Mouse (Mus musculus) heart, embryonic 11.5 days (tissue): ENCODE results near the gene Gm28042. TPM values are rescaled to one million over a fixed set of nuclear protein-coding genes. Genes with fewer than 3 reads are reported as not detected.

ENCODE experiments used
- ATAC-seq: fragments of 200-750 bp; cut with Nextera tagmentation; replicated peaks from 2 replicates; pipeline ENCODE4 v1.8.0; 2017; ENCODE audit warnings: moderate library complexity; ENCODE audit not compliant: insufficient number of reproducible peaks, low FRiP score, low TSS enrichment
- H3K27ac ChIP-seq: fragments of 300-500 bp; sonication (generic); 2 replicates; pipeline ENCODE4 v1.5.1; 2014; ENCODE audit warnings: mild to moderate bottlenecking, low read depth, low read length
- H3K27me3 ChIP-seq: fragments of 300-500 bp; sonication (generic); 2 replicates; pipeline ENCODE4 v1.6.1; 2014; ENCODE audit warnings: mild to moderate bottlenecking, low read length, mixed read lengths; ENCODE audit not compliant: control insufficient read depth, insufficient read depth
- H3K36me3 ChIP-seq: fragments of 300-500 bp; sonication (generic); 2 replicates; pipeline ENCODE4 v1.6.1; 2014; ENCODE audit warnings: mild to moderate bottlenecking, low read length, moderate library complexity, mixed read lengths; ENCODE audit not compliant: control insufficient read depth, insufficient read depth
- H3K4me1 ChIP-seq: fragments of 300-500 bp; sonication (generic); 2 replicates; pipeline ENCODE4 v1.6.1; 2014; ENCODE audit warnings: low read length; ENCODE audit not compliant: control insufficient read depth, insufficient read depth
- H3K4me2 ChIP-seq: fragments of 300-500 bp; sonication (generic); 2 replicates; pipeline ENCODE4 v1.6.1; 2014; ENCODE audit warnings: mild to moderate bottlenecking, moderate library complexity
- H3K4me3 ChIP-seq: fragments of 300-500 bp; sonication (generic); 2 replicates; pipeline ENCODE4 v1.5.1; 2014; ENCODE audit warnings: low read depth, low read length
- H3K9ac ChIP-seq: fragments of 300-500 bp; sonication (generic); 2 replicates; pipeline ENCODE4 v1.6.1; 2014; ENCODE audit warnings: mild to moderate bottlenecking, low read depth, low read length, moderate library complexity
- H3K9me3 ChIP-seq: fragments of 300-500 bp; sonication (generic); replicated peaks from 2 replicates; pipeline ENCODE4 v1.6.1; 2016; ENCODE audit warnings: low read length; ENCODE audit not compliant: control insufficient read depth
- WGBS: fragments of 180-500 bp; shearing (Covaris S2); extraction: QIAGEN DNeasy Blood & Tissue Kit; methylation state at CpG from one replicate; pipeline ENCODE4 v1.1.7; 2014; ENCODE audit not compliant: insufficient replicate concordance; 5-methylcytosine and 5-hydroxymethylcytosine counted together
- polyA plus RNA-seq: library from polyadenylated mRNA; unstranded; fragments of >200 nt; fragmentation: Nextera tagmentation; extraction: Ambion mirVana; gene quantifications from 2 replicates; pipeline ENCODE4 v1.2.1, GENCODE M21; 2014

Gene Gm28042
- polyA plus RNA-seq, 1 experiment from 2014 or later: 1.8 TPM

DNA sequence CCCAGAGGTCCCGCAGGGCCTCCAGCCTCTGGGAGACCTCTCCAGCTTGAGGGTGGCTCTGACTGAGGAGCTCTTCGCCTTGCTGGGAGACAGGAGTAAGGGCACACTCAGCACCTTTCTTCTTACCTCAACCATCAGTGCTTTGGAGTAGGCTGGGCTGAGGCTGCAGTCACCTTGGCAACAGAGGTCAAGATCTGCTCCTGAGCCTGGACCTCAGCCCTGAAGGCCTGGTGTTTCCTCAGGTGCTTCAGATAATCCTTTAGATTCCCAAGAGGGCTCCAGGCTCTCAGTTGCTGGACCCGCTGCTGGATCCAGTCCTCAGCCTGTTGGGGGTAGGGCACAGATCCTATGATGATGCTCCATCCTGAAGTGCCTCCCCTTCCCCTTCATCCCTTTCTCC, 32.2 kb downstream of the Gm28042 start:
- no peak for ATAC-seq
- Histone ChIP-seq H3K9ac (no peak overlapping the region), H3K36me3 (no peaks in the 10 kb centered on the region), H3K4me2 (no peak overlapping the region), H3K9me3 (no peaks in the 10 kb centered on the region), H3K27me3 (peaks cover 11% of the 10 kb centered on the region; the same call in 1 of the 2 replicates), H3K27ac (no peak overlapping the region), H3K4me3 (no peak overlapping the region), H3K4me1 (peaks cover 4% of the 10 kb centered on the region; the same call in 1 of the 2 replicates)
- WGBS: 75% methylated on average over 3 of the region's 3 CpGs

DNA sequence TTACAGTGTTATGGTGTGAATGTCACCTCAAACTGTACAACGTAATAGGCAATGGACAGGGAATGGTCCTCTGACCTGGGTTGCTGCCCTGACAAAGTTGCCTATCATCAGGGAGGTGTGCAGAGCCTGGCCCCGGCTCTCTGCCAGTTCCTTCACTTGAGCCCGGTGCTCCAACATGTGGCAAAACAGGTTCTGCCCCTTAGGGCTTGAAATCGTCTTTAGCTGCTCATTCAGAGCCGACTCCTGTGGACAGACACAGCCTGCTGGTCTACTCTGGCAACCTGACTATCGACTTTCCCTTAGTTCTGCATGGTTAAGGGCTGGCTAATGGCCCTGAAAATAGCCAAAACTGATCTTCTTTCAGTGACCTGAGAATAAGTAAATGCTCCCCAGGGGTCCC, 32.9 kb downstream of the Gm28042 start:
- H3K36me3 ChIP-seq: no peaks in the 10 kb centered on the region
- no peaks in the 10 kb centered on the region; the same call in 1 of the 2 replicates for H3K4me1 ChIP-seq
- WGBS: 72% methylated on average over 6 of the region's 6 CpGs
- no peak overlapping the region for H3K4me3 ChIP-seq
- no peak overlapping the region for H3K27ac ChIP-seq
- H3K9ac ChIP-seq: no peak overlapping the region
- no peak overlapping the region for H3K4me2 ChIP-seq
- no peaks in the 10 kb centered on the region for H3K9me3 ChIP-seq
- peaks cover 12% of the 10 kb centered on the region; the same call in 1 of the 2 replicates for H3K27me3 ChIP-seq
- no peak for ATAC-seq

DNA sequence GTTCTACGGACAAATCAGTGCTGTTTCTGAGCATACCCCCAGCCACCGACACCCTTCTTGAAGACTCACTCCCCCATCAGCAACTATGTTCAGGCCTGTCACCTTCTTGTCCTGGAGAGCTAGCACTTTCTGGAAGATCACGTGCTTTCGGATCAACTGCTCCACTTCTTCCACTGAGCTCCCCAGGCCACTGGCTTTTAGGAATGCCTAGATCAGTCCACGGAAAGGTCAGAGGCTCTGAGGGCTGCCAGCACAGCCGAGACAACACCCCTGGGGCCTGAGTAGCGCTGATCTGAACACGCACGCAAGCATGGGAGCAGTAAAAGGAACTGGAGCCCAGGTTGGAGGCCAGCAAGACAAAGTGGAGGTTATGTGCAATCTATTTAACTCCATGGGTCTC, 33.4 kb downstream of the Gm28042 start:
- H3K27ac ChIP-seq: no peak overlapping the region
- H3K4me2 ChIP-seq: no peak overlapping the region
- H3K27me3 ChIP-seq: peaks cover 16% of the 10 kb centered on the region; the same call in 1 of the 2 replicates
- H3K4me1 ChIP-seq: no peaks in the 10 kb centered on the region; the same call in 1 of the 2 replicates
- no peaks in the 10 kb centered on the region for H3K9me3 ChIP-seq
- no peak overlapping the region for H3K9ac ChIP-seq
- 70% methylated on average over 9 of the region's 9 CpGs for WGBS
- H3K4me3 ChIP-seq: no peak overlapping the region
- ATAC-seq: no peak
- H3K36me3 ChIP-seq: no peaks in the 10 kb centered on the region

DNA sequence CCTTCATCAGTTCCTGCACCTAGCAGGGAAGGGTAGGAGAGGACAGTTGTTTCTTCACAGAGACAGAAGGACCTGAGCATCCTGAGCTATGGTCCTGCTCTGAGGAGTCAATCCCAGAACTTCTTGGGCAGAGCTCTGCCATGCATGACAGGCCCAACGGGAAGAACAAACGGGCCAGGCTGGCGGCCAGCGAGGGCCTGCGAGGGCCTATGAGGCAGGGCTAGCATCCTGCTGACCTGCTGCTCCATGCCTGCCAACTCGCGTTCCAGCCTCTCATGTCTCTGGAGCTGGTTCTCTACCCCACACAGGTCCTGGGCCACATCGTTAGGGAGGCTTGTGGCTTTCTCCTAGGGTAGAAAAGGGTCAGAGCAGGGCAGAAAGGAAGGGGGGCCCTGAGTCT, 35.0 kb downstream of the Gm28042 start:
- 84% methylated on average over 8 of the region's 8 CpGs for WGBS
- Histone ChIP-seq H3K9ac (no peak overlapping the region), H3K9me3 (no peaks in the 10 kb centered on the region), H3K27me3 (peaks cover 16% of the 10 kb centered on the region; the same call in 1 of the 2 replicates), H3K4me2 (no peak overlapping the region), H3K36me3 (no peaks in the 10 kb centered on the region), H3K4me1 (no peaks in the 10 kb centered on the region), H3K27ac (no peak overlapping the region), H3K4me3 (no peak overlapping the region)
- ATAC-seq: no peak

DNA sequence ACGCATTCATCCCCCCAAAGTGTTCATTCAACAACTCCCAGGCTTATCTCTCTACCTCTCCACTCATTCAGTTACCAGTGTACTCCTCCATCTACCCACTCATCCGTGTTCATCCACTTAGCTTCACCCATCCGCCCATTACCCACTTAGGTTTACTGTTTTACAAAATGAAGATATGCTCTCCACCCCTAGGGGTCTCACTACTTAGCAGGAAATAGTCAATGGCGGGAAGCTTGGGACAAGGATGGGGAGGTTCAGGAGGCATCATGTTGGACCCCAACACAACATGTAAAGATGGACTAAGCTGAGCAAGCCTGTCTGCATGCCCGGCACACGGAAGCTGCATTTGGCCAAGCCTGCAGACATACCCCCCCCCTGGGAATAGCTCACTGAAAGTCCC, 37.3 kb downstream of the Gm28042 start:
- H3K27me3 ChIP-seq: peaks cover 9% of the 10 kb centered on the region; the same call in 1 of the 2 replicates
- 74% methylated on average over 6 of the region's 6 CpGs for WGBS

DNA sequence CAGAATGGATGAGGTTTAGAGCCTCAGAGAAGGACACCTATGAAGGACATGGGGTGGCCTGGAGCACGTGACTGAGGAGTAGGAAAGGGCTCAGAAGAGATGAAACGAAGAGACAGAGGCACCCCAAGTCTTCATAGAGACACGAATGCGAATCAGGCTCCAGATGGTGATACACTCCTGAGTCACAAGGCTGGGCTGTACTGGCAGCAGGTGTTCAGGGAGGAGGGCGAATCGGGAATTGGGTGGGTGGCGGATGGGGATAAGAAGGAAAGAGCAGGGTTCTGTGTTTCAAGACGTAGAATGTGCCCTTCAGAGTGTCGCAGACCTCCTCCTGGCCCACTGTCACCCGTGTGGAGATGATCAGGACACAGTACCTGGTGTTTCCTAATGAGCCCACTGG, 38.0 kb downstream of the Gm28042 start:
- Histone ChIP-seq H3K9me3 (no peaks in the 10 kb centered on the region), H3K4me2 (no peak overlapping the region), H3K27me3 (peaks cover 9% of the 10 kb centered on the region; the same call in 1 of the 2 replicates), H3K9ac (no peak overlapping the region), H3K4me3 (no peak overlapping the region), H3K27ac (no peak overlapping the region), H3K4me1 (no peaks in the 10 kb centered on the region), H3K36me3 (no peaks in the 10 kb centered on the region)
- 84% methylated on average over 10 of the region's 10 CpGs for WGBS
- no peak for ATAC-seq

More for the DNA sequence above, 37.3 kb downstream of the Gm28042 start:
- H3K4me2 ChIP-seq: no peak overlapping the region
- ATAC-seq: no peak
- no peaks in the 10 kb centered on the region for H3K9me3 ChIP-seq
- no peaks in the 10 kb centered on the region for H3K36me3 ChIP-seq
- H3K9ac ChIP-seq: no peak overlapping the region
- no peak overlapping the region for H3K4me3 ChIP-seq
- no peak overlapping the region for H3K27ac ChIP-seq
- H3K4me1 ChIP-seq: no peaks in the 10 kb centered on the region

DNA sequence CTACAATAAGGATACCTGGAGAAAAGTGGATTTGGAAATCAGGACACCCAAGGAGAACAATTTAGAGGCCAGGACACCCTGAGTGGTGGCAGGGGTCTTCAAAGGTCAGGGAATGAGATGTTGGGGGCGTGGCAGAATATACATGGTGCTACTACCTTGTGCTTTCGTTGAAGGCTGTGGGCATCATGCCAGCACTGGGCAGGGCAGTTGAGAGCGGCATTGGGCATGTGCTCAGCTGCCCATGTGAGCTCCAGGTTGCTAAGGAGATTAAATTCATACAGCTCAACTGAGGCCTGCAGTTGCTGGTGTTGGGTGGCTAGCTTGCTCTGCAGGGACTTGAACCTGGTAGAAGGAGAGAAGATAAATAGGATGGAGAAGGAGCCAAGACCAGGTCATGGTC, 38.9 kb downstream of the Gm28042 start:
- Histone ChIP-seq H3K4me2 (no peak overlapping the region), H3K4me3 (no peak overlapping the region), H3K9me3 (no peaks in the 10 kb centered on the region), H3K27ac (no peak overlapping the region), H3K4me1 (no peaks in the 10 kb centered on the region), H3K36me3 (no peaks in the 10 kb centered on the region), H3K27me3 (peaks cover 9% of the 10 kb centered on the region; the same call in 1 of the 2 replicates), H3K9ac (no peak overlapping the region)
- 69% methylated on average over 3 of the region's 3 CpGs for WGBS
- ATAC-seq: no peak

DNA sequence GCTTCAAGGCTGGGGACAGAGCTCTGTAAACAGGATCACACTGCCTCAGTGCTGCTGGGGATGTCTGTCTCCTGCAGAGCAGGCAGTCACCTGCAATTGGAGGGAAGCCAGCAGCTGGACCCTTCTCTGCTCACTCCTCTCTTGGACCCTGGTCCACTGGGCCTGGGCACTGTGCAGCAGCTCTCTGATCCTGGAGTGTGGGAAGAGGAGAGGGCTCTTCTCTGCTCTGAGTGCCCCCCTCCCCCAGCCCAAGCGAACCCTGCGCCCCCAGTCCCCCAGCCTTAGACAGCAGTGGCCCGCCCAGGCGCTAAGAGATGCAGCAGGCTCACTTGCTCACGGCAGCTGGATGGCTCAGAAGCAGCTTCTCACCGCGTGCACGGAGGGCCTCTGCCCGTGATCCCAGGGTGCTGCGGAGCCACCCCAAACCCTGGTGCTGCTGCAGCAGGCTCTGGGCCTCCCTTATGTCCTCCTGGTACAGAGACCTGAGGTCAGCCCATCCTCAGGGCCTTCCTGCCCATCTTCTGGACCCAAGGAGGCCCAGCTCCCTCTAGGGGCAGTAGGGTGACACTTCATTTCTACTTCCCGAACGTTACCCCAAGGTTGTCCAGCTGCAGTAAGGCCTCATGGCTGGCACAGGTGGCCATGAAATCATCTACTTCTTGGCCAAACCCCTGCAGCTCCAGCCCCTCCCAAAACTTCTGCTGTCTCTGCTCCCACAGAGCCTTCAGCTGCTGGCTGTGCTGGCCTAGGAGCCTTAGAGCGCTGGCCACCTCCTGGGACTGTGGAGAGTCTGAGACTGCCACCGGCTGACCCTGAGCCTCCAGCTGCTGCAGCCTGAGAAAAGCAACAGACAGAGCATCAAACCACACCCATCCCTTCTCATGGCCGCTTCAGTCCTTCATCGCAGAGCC, 41.5 kb downstream of the Gm28042 start:
- no peaks in the 10 kb centered on the region for H3K36me3 ChIP-seq
- 41% methylated on average over 16 of the region's 16 CpGs for WGBS
- no peaks in the 10 kb centered on the region for H3K9me3 ChIP-seq
- no peaks in the 10 kb centered on the region for H3K4me1 ChIP-seq
- no peak overlapping the region for H3K9ac ChIP-seq
- H3K4me3 ChIP-seq: no peak overlapping the region
- peaks cover 5% of the 10 kb centered on the region; the same call in 1 of the 2 replicates for H3K27me3 ChIP-seq
- H3K4me2 ChIP-seq: no peak overlapping the region
- no peak for ATAC-seq
- H3K27ac ChIP-seq: no peak overlapping the region
